Mouse (Mus musculus): ENCODE measurements around the gene Zfp595. TPM values are rescaled to one million over a fixed set of nuclear protein-coding genes. Genes with fewer than 3 reads are reported as not detected.

The Zfp595 gene
- total and polyA plus RNA-seq, 2 experiments, result 0.48 to 4.9 TPM

DNA sequence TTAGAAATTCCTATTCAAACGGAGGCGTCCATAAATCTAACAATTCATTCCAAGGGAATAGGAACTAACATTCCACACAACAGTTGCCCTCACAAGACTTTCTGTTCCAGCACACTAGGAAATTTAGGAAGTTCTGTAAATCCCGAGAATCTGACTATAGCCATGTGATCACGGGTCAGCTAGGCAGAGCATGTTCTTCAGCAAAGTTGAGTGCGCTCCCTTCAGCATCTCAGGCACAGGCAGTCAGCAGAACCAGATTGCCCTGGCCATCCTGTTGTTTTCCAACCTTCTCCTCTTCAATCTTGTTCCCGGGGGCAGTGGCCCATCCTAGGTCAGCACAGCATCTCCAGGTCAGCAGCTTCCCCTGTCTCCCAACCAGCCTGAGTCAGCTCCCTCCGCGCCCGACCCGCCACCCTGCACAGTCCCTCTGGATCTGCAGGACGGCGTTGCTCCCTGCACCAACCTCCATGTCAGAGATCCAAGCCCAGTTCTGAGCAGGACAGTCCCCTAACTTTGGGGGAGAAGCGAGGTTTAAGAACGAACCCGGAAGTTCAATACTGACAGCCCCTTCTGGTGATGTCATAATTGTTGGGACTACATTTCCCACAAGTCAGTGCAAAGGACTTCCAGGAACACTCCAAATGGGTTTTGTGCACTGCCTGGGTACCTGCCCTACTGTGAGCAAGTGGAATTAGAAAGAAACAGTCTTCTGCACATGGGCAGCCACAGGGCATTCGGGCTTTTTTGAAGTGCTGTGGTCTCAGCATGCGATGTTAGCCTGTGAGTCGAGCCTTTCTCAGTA is 63.6 kb downstream of the Zfp595 start:
- Histone ChIP-seq H3K36me3 (ENCODE audit: control insufficient read depth, insufficient read depth, low read length) (no peaks in the 10 kb centered on the region; the same call in 1 of the 2 replicates), H3K79me2 (ENCODE audit: control insufficient read depth, insufficient read depth, low read length) (no peaks in the 10 kb centered on the region; the same call in 1 of the 2 replicates), H3K4me1 (ENCODE audit: control insufficient read depth, insufficient read depth, low read length) (peaks cover 2% of the 10 kb centered on the region; the same call in 1 of the 2 replicates), H3K27me3 (ENCODE audit: control insufficient read depth, insufficient read depth, low read length) (no peaks in the 10 kb centered on the region), H3K9ac (ENCODE audit: low read depth, low read length) (peak overlapping the region; percentile 81), H3K27ac (replicated peaks; ENCODE audit: insufficient read depth, low read depth, low read length) (peak overlapping the region; percentile 66), H3K4me3 (ENCODE audit: insufficient read depth, low read depth, low read length) (peak overlapping the region; percentile 82)
- TF ChIP-seq CTCF (IDR thresholded peaks at IDR 0.05; ENCODE audit: low read depth, low read length) (no peak), POLR2A (IDR thresholded peaks at IDR 0.05; ENCODE audit: extremely low read depth, insufficient read depth, low read length) (no peak)
- WGBS, result 6% methylated on average over 18 of the region's 18 CpGs
- peak; percentile 93 for DNase-seq (ENCODE audit: extremely low read depth, low read depth, low spot score)

Other genes with a start within 250 kb of the Zfp595 start
- 1.1 and 3.1 TPM in 2 replicates for gene Zfp708, start 234.6 kb downstream of the Zfp595 start, total RNA-seq (2014; rRNA removed)
- 0.17 TPM in 1 of 2 replicates, not detected in the other for gene Zfp708, start 234.6 kb downstream of the Zfp595 start, polyA plus RNA-seq (2012; rRNA removed)
- gene Gm28557, start 224.0 kb downstream of the Zfp595 start, total RNA-seq (2014; rRNA removed), result 12.7 and 15.5 TPM in 2 replicates
- 4.5 and 7.1 TPM in 2 replicates for gene Gm28557, start 224.0 kb downstream of the Zfp595 start, polyA plus RNA-seq (2012; rRNA removed)
- 1.9 and 2.2 TPM in 2 replicates for gene Rslcan18, start 216.3 kb downstream of the Zfp595 start, total RNA-seq (2014; rRNA removed)
- gene Rslcan18, start 216.3 kb downstream of the Zfp595 start, polyA plus RNA-seq (2012; rRNA removed), result 0.20 and 0.39 TPM in 2 replicates
- gene Zfp759, start 210.9 kb downstream of the Zfp595 start, total RNA-seq (2014; rRNA removed), result 2.7 and 4.9 TPM in 2 replicates
- gene Zfp759, start 210.9 kb downstream of the Zfp595 start, polyA plus RNA-seq (2012; rRNA removed), result 0.18 and 0.30 TPM in 2 replicates
- 2.4 and 3.2 TPM in 2 replicates for gene Rsl1, start 159.4 kb downstream of the Zfp595 start, total RNA-seq (2014; rRNA removed)
- gene Rsl1, start 159.4 kb downstream of the Zfp595 start, polyA plus RNA-seq (2012; rRNA removed), result 0.30 and 0.33 TPM in 2 replicates
- gene Zfp455, start 138.1 kb downstream of the Zfp595 start, total RNA-seq (2014; rRNA removed), result 1.3 and 1.8 TPM in 2 replicates
- gene Zfp455, start 138.1 kb downstream of the Zfp595 start, polyA plus RNA-seq (2012; rRNA removed), result 0.10 and 0.11 TPM in 2 replicates
- gene Zfp458, start 54.1 kb downstream of the Zfp595 start, total RNA-seq (2014; rRNA removed), result 1.9 TPM in 2 replicates
- gene Zfp458, start 54.1 kb downstream of the Zfp595 start, polyA plus RNA-seq (2012; rRNA removed), result 0.21 and 0.26 TPM in 2 replicates
- gene Zfp457, start 26.1 kb downstream of the Zfp595 start, total RNA-seq (2014; rRNA removed), result 1.9 and 4.0 TPM in 2 replicates
- 0.51 and 0.87 TPM in 2 replicates for gene Zfp457, start 26.1 kb downstream of the Zfp595 start, polyA plus RNA-seq (2012; rRNA removed)
- 0.40 TPM in 1 of 2 replicates, not detected in the other for gene Gm28044, start 28.0 kb upstream of the Zfp595 start, total RNA-seq (2014; rRNA removed)
- gene Gm28044, start 28.0 kb upstream of the Zfp595 start, polyA plus RNA-seq (2012; rRNA removed), result 0.24 TPM in 1 of 2 replicates, not detected in the other
- 2.4 and 2.8 TPM in 2 replicates for gene Zfp953, start 28.0 kb upstream of the Zfp595 start, total RNA-seq (2014; rRNA removed)
- gene Zfp953, start 28.0 kb upstream of the Zfp595 start, polyA plus RNA-seq (2012; rRNA removed), result 0.26 and 0.28 TPM in 2 replicates
- gene Gm28041, start 43.2 kb upstream of the Zfp595 start, total RNA-seq (2014; rRNA removed), result 0.27 and 0.65 TPM in 2 replicates
- gene Gm28041, start 43.2 kb upstream of the Zfp595 start, polyA plus RNA-seq (2012; rRNA removed), result not detected in 2 replicates
- 1.0 and 1.5 TPM in 2 replicates for gene Zfp456, start 43.2 kb upstream of the Zfp595 start, total RNA-seq (2014; rRNA removed)
- gene Zfp456, start 43.2 kb upstream of the Zfp595 start, polyA plus RNA-seq (2012; rRNA removed), result 0.09 and 0.11 TPM in 2 replicates
- gene Zfp429, start 67.2 kb upstream of the Zfp595 start, total RNA-seq (2014; rRNA removed), result 3.0 TPM in 2 replicates
- gene Zfp429, start 67.2 kb upstream of the Zfp595 start, polyA plus RNA-seq (2012; rRNA removed), result 0.69 and 1.00 TPM in 2 replicates
- 0.07 and 0.28 TPM in 2 replicates for gene Zfp459, start 88.8 kb upstream of the Zfp595 start, total RNA-seq (2014; rRNA removed)
- gene Zfp459, start 88.8 kb upstream of the Zfp595 start, polyA plus RNA-seq (2012; rRNA removed), result 0.04 and 0.11 TPM in 2 replicates
- 26.6 and 32.5 TPM in 2 replicates for gene Zfp874a, start 119.1 kb upstream of the Zfp595 start, total RNA-seq (2014; rRNA removed)
- gene Zfp874a, start 119.1 kb upstream of the Zfp595 start, polyA plus RNA-seq (2012; rRNA removed), result 2.3 and 4.5 TPM in 2 replicates
- 7.2 and 8.7 TPM in 2 replicates for gene Zfp874b, start 151.7 kb upstream of the Zfp595 start, total RNA-seq (2014; rRNA removed)
- 1.7 and 2.7 TPM in 2 replicates for gene Zfp874b, start 151.7 kb upstream of the Zfp595 start, polyA plus RNA-seq (2012; rRNA removed)
- gene Zfp58, start 168.0 kb upstream of the Zfp595 start, total RNA-seq (2014; rRNA removed), result 3.8 and 5.2 TPM in 2 replicates
- 0.56 and 0.68 TPM in 2 replicates for gene Zfp58, start 168.0 kb upstream of the Zfp595 start, polyA plus RNA-seq (2012; rRNA removed)
- 0.07 TPM in 1 of 2 replicates, not detected in the other for gene Gm26965, start 193.6 kb upstream of the Zfp595 start, total RNA-seq (2014; rRNA removed)
- not detected in 2 replicates for gene Gm26965, start 193.6 kb upstream of the Zfp595 start, polyA plus RNA-seq (2012; rRNA removed)
- gene Zfp87, start 193.6 kb upstream of the Zfp595 start, total RNA-seq (2014; rRNA removed), result 14.9 and 16.6 TPM in 2 replicates
- gene Zfp87, start 193.6 kb upstream of the Zfp595 start, polyA plus RNA-seq (2012; rRNA removed), result 7.1 and 12.3 TPM in 2 replicates
- gene Zfp748, start 221.3 kb upstream of the Zfp595 start, total RNA-seq (2014; rRNA removed), result 6.8 and 8.9 TPM in 2 replicates
- gene Zfp748, start 221.3 kb upstream of the Zfp595 start, polyA plus RNA-seq (2012; rRNA removed), result 0.66 and 0.81 TPM in 2 replicates

Data from liver, adult 2 months (tissue).